Mouse (Mus musculus) megakaryocyte, embryonic 14.5 days (primary cell): ENCODE measurements around the gene C1ra.

Experiments
- FLI1 ChIP-seq: IDR thresholded peaks from 2 replicates; pipeline ENCODE4 v1.6.1; 2012; ENCODE audit warnings: low read length, inconsistent platforms, mixed read lengths
- GATA1 ChIP-seq: IDR thresholded peaks from 3 replicates; pipeline ENCODE4 v1.6.1; 2012; ENCODE audit warnings: mixed read lengths, low read length, inconsistent platforms, borderline replicate concordance

GRCm38 (mm10) chr6:124479573-124479930, 32.7 kb upstream of the C1ra start:
- TF ChIP-seq GATA1 (no peak), FLI1 (no peak)
